Mouse (Mus musculus): ENCODE data around the gene Gsg1l. TPM values are rescaled to one million over a fixed set of nuclear protein-coding genes. Genes with fewer than 3 reads are reported as not detected.

The Gsg1l gene
- polyA plus RNA-seq, 1 experiment = not detected

GRCm38 (mm10) chr7:126087602-126088001, 5.4 kb upstream of the Gsg1l start:
- H3K4me3 ChIP-seq (replicated peaks; ENCODE audit: control insufficient read depth, low read depth, low read length) = no peak overlapping the region
- H3K4me1 ChIP-seq (ENCODE audit: control insufficient read depth, insufficient read depth, low read length) = no peaks in the 10 kb centered on the region
- WGBS = 59% methylated on average over 10 of the region's 10 CpGs
- TF ChIP-seq CTCF (IDR thresholded peaks at IDR 0.05; ENCODE audit: control insufficient read depth, insufficient read depth, low read length) (no peak), POLR2A (IDR thresholded peaks at IDR 0.05; ENCODE audit: borderline replicate concordance, control insufficient read depth, low read depth, low read length) (no peak)
- no peak overlapping the region for H3K27ac ChIP-seq (ENCODE audit: control insufficient read depth, insufficient read depth, low read depth, low read length, poor library complexity)

GRCm38 (mm10) chr7:126086321-126086741, 4.1 kb upstream of the Gsg1l start:
- H3K4me3 ChIP-seq (replicated peaks; ENCODE audit: control insufficient read depth, low read depth, low read length) = no peak overlapping the region
- WGBS = 31% methylated on average over 6 of the region's 6 CpGs
- no peak overlapping the region for H3K27ac ChIP-seq (ENCODE audit: control insufficient read depth, insufficient read depth, low read depth, low read length, poor library complexity)
- H3K4me1 ChIP-seq (ENCODE audit: control insufficient read depth, insufficient read depth, low read length) = no peaks in the 10 kb centered on the region
- TF ChIP-seq POLR2A (IDR thresholded peaks at IDR 0.05; ENCODE audit: borderline replicate concordance, control insufficient read depth, low read depth, low read length) (no peak), CTCF (IDR thresholded peaks at IDR 0.05; ENCODE audit: control insufficient read depth, insufficient read depth, low read length) (no peak)

- H3K4me3 ChIP-seq (replicated peaks; ENCODE audit: control insufficient read depth, low read depth, low read length) = no peak overlapping the region
- no peaks in the 10 kb centered on the region for H3K4me1 ChIP-seq (ENCODE audit: control insufficient read depth, insufficient read depth, low read length)
- WGBS = 90% methylated on average over 9 of the region's 9 CpGs
Measured at GRCm38 (mm10) chr7:126085154-126085553, 2.9 kb upstream of the Gsg1l start.

GRCm38 (mm10) chr7:126083980-126084348, 1.8 kb upstream of the Gsg1l start:
- TF ChIP-seq CTCF (IDR thresholded peaks at IDR 0.05; ENCODE audit: control insufficient read depth, insufficient read depth, low read length) = no peak
- no peak for TF ChIP-seq POLR2A (IDR thresholded peaks at IDR 0.05; ENCODE audit: borderline replicate concordance, control insufficient read depth, low read depth, low read length)

More at GRCm38 (mm10) chr7:126085154-126085553, 2.9 kb upstream of the Gsg1l start:
- H3K27ac ChIP-seq (ENCODE audit: control insufficient read depth, insufficient read depth, low read depth, low read length, poor library complexity) = no peak overlapping the region
- TF ChIP-seq POLR2A (IDR thresholded peaks at IDR 0.05; ENCODE audit: borderline replicate concordance, control insufficient read depth, low read depth, low read length) (no peak), CTCF (IDR thresholded peaks at IDR 0.05; ENCODE audit: control insufficient read depth, insufficient read depth, low read length) (no peak)

GRCm38 (mm10) chr7:126083341-126083979, 1.2 kb upstream of the Gsg1l start:
- Histone ChIP-seq H3K4me1 (ENCODE audit: control insufficient read depth, insufficient read depth, low read length) (no peaks in the 10 kb centered on the region), H3K4me3 (replicated peaks; ENCODE audit: control insufficient read depth, low read depth, low read length) (no peak overlapping the region), H3K27ac (ENCODE audit: control insufficient read depth, insufficient read depth, low read depth, low read length, poor library complexity) (no peak overlapping the region)
- TF ChIP-seq POLR2A (IDR thresholded peaks at IDR 0.05; ENCODE audit: borderline replicate concordance, control insufficient read depth, low read depth, low read length) (no peak), CTCF (IDR thresholded peaks at IDR 0.05; ENCODE audit: control insufficient read depth, insufficient read depth, low read length) (no peak)
- WGBS = 8% methylated on average over 9 of the region's 9 CpGs

More at GRCm38 (mm10) chr7:126083980-126084348, 1.8 kb upstream of the Gsg1l start:
- no peak overlapping the region for H3K4me3 ChIP-seq (replicated peaks; ENCODE audit: control insufficient read depth, low read depth, low read length)
- H3K27ac ChIP-seq (ENCODE audit: control insufficient read depth, insufficient read depth, low read depth, low read length, poor library complexity) = no peak overlapping the region
- H3K4me1 ChIP-seq (ENCODE audit: control insufficient read depth, insufficient read depth, low read length) = no peaks in the 10 kb centered on the region
- 26% methylated on average over 4 of the region's 4 CpGs for WGBS

- no peaks in the 10 kb centered on the region for H3K4me1 ChIP-seq (ENCODE audit: control insufficient read depth, insufficient read depth, low read length)
- TF ChIP-seq POLR2A (IDR thresholded peaks at IDR 0.05; ENCODE audit: borderline replicate concordance, control insufficient read depth, low read depth, low read length) = no peak
- TF ChIP-seq CTCF (IDR thresholded peaks at IDR 0.05; ENCODE audit: control insufficient read depth, insufficient read depth, low read length) = no peak
- H3K27ac ChIP-seq (ENCODE audit: control insufficient read depth, insufficient read depth, low read depth, low read length, poor library complexity) = no peak overlapping the region; the same call in 1 of the 2 replicates
- H3K4me3 ChIP-seq (replicated peaks; ENCODE audit: control insufficient read depth, low read depth, low read length) = no peak overlapping the region
- WGBS = 2% methylated on average over 76 of the region's 80 CpGs
Measured at GRCm38 (mm10) chr7:126081727-126082285, 405 bp downstream of the Gsg1l start.

- WGBS = 24% methylated on average over 16 of the region's 16 CpGs
- H3K4me3 ChIP-seq (replicated peaks; ENCODE audit: control insufficient read depth, low read depth, low read length) = no peak overlapping the region
Measured at GRCm38 (mm10) chr7:126080949-126081654, 1.1 kb downstream of the Gsg1l start.

GRCm38 (mm10) chr7:126076935-126077334, 5.3 kb downstream of the Gsg1l start:
- Histone ChIP-seq H3K4me1 (ENCODE audit: control insufficient read depth, insufficient read depth, low read length) (no peaks in the 10 kb centered on the region; the same call in 1 of the 2 replicates), H3K27ac (ENCODE audit: control insufficient read depth, insufficient read depth, low read depth, low read length, poor library complexity) (no peak overlapping the region), H3K4me3 (replicated peaks; ENCODE audit: control insufficient read depth, low read depth, low read length) (no peak overlapping the region)
- 93% methylated on average over 1 of the region's 1 CpGs for WGBS
- no peak for TF ChIP-seq POLR2A (IDR thresholded peaks at IDR 0.05; ENCODE audit: borderline replicate concordance, control insufficient read depth, low read depth, low read length)
- TF ChIP-seq CTCF (IDR thresholded peaks at IDR 0.05; ENCODE audit: control insufficient read depth, insufficient read depth, low read length) = no peak

More at GRCm38 (mm10) chr7:126080949-126081654, 1.1 kb downstream of the Gsg1l start:
- Histone ChIP-seq H3K27ac (ENCODE audit: control insufficient read depth, insufficient read depth, low read depth, low read length, poor library complexity) (no peak overlapping the region; the same call in 1 of the 2 replicates), H3K4me1 (ENCODE audit: control insufficient read depth, insufficient read depth, low read length) (no peaks in the 10 kb centered on the region)
- TF ChIP-seq POLR2A (IDR thresholded peaks at IDR 0.05; ENCODE audit: borderline replicate concordance, control insufficient read depth, low read depth, low read length) = no peak
